Mouse (Mus musculus) urinary bladder, adult 18-20 months (tissue): Measurements from ENCODE around the gene Stx16.

Experiments used
- DNase-seq, 2 experiments: peaks; one replicate each; pipeline ENCODE4 v3.0.0; 2022; ENCODE audit warnings: low spot score in 2 of 2, mixed read lengths in 2 of 2

Gene Stx16

DNA sequence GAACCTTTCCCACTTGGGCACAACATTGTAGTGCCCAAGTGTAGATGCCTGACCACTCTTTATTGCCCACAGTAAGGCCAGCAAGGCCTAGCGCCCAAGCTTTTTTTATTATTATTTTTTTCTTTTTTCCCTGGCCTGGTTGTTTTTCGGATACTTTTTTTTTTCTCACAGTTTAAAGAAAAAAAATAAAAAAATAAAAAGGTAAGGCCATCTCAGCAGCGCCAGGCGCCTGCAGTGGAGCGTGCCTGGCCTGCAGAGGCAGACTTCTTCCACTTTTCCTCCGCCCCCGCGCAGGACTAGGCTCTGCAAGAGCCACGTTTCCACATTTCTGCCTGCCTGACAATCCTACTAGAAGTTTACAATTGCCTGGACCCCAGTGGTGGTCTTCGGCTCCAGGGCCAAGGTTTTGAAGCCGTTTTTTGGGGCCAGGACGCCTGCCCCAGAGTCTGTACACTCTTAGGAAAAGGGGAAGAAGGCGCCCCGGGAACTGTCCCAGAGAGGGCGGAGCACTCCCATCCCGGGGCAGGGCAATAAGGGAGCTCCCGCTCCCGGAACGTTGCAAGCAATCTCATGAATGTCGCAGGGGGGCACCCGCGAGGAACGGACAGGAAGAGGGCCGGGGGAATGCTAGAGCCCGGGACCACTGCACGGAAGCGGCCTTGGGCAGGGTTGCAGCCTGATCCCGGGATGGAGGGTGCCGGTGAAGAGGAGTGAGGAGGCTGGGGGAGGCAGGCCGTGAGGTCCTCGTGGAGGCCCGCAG lies at the start of gene Stx16:
Stx16 (plus strand) TSS at position 636 of the 760 bp plus-strand sequence.
- peak; percentile 92 to 98 for DNase-seq

DNA sequence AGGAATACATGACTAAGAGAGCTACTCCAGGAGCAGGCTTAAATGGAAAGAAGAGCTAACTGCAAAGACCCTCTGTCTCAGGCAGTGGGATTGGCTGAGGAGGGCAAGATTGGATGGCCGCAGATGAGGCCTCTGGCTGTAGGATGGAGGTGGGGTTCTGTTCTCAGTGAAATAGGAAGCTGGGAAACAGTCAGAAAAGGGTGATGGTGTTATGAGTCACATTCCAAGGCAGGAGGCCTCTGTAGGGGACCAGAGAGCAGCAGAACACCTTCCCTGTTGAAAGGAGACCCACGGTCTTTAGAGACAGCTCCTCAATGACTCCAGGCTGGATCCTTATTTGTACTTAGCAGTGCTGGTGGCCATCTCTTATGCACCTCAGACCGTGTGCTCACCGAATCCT lies 49.7 kb upstream of the Stx16 start:
- DNase-seq, result no peak

DNA sequence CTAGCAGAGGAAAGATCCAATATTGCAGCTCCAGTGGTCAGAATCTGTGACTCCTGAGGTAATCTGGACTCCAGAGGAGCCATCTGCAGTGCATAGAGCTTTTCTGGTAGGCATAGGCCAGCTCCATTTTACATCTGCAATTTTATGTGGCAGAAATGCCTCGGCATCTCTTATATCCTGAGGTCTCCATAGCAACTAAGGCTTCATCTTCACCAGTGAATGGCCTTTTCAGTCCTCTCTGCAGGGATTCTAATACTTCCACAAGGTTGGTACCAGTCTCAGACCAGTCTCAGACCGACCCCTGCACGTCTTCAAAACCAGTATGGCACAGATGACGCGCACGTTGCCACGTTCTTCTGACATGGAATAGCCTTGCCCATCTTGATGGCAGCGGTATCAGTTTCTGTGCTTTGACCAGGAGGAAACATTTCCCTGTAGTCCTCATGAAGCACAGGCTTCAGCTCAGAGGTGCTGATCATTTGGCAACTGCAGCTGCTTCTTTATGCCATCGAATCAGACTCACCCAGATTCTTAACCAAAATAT lies 42.8 kb upstream of the Stx16 start:
- DNase-seq, result no peak

DNA sequence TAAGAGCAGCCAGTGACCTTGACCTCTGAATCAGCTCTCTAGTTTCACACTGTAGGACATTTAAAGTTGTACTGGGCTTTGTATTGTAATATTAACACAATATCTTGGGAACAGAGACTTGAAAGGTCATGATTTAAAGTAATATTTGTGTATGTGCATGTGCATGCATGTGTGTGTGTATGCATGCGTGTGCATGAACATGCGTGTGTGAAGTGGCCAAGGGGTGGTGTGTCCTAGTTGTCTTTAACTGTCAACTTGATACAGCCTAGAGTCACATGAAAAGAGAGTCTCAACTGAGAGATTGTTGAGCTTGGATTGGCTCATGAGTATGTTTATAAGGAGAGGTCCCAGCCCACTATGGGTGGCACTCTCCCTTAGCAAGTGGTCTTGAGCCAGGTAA lies 28.5 kb upstream of the Stx16 start:
- no peak for DNase-seq

DNA sequence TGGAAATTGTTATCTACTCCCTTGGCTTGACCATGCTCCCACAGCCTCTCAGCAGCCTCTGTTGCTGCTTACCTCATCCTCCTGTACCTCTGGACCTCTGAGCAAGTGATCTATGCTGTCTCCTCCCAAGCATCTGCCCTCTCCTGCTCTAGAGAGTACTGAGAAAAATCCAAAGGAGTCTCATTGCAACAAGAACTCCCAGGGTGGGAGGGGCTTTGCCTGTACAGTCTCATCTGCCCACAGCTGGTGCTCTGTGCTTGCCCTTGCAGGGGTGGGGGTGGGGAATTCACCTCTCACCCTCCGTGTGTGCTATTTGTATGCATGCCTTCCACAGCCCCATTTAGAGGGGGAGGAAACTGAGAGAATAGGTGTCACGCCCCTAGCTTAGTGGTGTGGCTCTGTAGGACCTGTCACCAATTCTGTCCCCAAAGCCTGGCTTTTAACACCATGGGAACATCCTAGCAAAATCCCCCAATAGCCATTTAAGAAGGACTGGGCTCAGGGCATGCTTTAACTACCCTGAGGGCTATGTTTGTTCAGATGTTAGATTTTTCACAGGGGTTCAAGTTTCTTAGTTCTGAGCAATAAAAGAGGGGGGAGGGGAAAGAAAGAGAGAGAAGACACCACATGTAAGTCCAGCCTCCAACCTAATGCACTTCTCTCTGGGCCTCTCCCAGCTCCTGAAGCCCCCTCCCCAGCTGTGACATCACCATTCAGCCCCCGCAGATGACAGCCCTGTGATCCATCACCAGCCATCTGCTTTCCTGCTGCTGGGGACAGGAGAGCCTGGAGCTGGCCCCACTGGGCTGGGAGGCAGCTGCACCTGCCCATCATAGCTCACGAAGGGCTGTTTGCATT lies 26.4 kb upstream of the Stx16 start:
- no peak for DNase-seq

DNA sequence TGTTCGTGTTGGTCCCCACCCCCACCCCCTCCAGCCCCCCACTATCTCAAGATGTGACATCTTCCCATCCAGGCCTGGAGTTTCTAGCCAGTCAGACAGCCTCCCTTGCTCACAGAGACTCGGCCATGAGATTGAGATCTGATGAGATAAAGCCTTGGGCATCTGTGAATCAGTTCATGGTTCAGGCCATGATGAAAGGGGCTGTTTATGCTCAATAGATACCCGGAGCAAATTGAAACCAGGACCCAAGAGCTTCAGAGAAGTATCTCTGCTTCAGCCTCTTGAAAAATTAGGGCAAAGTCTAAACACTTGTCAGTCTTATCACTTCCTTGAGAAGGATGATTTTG lies 25.8 kb upstream of the Stx16 start:
- DNase-seq, result no peak

DNA sequence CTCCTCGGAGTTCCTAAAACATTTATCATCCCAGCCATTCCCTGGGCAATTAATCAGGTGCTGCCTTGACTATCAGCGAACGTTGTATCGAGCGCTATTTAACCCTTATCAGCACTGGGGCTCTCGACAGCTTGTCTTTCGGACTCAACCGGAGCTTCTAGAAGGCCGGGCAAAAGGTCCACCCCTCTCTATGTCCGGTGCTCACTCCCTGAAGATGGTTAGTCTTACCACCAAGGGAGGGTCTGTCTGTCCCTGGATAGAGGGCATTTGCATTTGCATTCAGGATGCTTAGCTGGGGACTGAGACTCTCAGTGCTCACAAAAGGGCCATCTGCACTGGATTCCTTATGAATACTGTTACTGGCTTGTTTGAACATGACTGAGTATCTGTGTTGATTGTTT lies 25.0 kb upstream of the Stx16 start:
- no peak for DNase-seq

DNA sequence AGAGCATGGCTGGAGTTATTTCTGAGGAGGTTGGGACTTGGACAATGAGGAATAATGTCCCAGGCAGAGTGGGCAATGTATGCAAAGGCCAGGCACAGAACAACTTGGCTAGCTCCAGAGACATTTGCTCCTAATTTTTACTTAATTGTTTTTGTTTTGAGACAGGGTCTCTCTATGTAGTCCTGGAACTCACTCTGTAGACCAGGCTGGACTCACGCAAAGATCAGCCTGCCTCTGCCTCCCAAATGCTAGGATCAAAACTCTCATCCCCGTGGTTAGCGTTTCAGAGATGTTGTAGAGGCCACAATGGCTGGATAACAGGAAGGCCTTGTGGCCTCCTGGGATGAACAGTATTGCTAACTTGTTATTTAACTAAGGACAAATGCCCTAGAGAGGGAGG lies 21.6 kb upstream of the Stx16 start:
- no peak for DNase-seq

DNA sequence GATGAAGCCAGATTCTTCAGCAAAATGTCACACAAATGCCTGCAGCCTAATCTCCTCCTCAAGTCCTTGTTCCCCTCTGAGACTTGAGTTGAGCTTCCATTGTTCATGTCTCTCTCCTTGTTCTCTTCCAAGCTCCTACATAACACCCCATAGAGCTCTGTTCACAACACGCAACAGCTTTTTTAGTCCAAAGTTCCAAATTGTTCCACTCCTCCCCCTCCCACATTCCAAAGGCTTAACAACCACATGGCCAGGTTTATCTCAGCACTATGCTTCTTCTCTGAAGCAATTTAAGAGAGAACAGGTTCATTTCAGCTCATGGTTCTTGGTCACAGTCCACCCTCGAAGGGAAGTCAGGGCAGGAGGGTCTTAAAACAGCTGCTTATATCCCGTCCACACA lies 18.4 kb upstream of the Stx16 start:
- no peak for DNase-seq

DNA sequence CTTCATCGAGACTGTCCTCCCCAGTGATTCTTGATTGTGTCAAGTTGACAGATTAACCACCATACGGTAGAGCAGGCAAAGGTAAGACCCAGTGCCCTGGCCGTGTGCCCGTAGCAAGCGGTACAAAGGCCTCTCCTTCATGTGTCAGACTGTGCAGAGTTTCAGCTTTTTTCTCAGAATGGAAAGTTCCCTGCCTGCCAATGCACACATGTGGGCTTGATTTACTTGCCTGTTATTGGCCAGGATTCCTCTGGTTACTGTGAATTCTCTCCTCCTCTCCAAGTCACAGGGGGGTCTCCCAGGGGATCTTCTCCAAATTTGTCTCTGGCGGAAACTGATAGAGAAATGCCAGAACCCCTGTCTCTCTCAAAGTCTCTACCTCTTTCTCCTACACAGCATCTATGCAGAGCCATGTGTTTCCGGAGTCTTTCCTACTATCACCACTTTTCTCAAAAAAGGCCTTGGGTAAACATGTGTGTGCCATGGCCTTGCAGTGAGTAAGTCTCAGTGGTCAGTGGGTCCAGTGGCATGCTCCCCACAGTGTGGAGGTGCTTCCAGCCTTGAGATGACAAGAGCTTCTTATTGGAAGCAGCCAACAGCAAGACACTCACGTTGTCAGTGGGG lies 17.7 kb upstream of the Stx16 start:
- no peak for DNase-seq

DNA sequence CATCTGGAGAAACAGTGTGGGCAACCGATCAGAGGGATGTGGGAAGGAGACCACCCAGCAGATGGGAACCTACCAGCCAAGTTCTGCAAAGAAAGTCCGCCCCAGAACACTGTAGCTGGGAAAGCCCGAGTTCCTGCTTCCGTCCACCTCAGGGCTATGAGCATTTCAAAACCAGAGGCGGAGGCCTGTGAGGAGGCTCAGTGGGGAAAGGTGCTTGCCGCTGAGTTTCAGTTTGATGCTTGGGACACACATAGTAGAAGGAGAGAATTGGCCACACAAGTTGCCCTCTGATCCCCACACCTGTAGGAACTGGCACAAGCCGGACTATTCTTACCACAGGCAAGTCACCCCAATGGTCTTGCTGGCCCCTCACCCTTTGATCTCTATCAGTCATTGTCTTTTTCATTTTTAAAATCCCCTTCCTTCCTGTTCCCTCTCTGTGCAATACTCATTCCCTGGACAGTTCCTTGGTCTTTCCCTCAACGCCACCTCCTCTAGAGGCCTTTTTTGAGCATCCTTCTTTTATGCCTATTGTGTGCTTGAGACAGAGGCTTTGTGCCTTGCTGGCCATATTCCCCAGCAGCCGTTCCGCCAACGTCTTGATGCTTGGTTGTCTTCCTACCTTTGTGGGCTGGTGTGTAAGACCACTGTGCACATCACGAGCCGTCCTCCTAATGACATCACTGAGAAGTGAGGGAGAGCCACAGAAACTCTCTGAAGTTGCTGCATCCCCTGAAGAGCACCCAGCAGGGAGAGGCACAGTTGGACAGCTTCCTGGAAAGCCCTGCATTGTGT lies 16.3 kb upstream of the Stx16 start:
- no peak for DNase-seq

DNA sequence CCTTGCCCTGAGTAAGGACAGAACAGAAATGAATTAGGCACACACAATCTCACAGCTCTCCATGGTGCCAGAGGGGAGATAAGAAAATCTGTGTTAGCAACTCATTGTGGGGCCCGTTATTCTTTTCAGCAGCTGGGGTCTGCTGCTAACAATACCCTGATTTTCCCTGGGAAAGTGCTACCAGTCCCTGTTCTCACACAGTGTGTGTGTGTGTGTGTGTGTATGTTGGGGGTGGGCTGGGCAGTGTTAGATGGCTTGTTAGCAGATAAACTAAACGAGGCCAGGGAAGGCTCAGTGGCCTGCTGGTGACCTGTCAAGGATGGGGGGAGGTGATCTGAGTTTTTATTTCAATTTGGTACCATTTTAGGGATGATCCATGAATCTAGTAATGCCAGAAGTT lies 14.9 kb upstream of the Stx16 start:
- DNase-seq, result no peak

DNA sequence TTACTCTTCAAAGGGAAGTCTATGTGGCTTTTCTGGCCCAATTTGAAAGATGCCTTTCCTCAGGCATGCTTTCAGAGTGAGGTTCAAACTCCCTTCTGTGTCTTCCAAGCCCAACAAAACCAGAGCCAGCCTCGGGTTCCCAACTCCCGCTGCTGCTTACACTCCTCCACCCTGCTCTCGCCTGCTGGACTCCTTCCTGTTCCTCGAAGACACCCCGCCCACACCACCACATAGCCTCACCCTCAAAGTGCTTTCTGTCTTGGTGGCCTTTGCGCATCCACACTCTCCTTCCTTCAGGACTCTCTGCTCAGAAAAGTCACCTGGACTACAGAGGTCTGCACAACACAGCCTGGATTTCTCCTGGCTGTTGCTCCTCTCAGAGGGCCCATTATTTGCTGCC lies 13.0 kb upstream of the Stx16 start:
- DNase-seq, result no peak

DNA sequence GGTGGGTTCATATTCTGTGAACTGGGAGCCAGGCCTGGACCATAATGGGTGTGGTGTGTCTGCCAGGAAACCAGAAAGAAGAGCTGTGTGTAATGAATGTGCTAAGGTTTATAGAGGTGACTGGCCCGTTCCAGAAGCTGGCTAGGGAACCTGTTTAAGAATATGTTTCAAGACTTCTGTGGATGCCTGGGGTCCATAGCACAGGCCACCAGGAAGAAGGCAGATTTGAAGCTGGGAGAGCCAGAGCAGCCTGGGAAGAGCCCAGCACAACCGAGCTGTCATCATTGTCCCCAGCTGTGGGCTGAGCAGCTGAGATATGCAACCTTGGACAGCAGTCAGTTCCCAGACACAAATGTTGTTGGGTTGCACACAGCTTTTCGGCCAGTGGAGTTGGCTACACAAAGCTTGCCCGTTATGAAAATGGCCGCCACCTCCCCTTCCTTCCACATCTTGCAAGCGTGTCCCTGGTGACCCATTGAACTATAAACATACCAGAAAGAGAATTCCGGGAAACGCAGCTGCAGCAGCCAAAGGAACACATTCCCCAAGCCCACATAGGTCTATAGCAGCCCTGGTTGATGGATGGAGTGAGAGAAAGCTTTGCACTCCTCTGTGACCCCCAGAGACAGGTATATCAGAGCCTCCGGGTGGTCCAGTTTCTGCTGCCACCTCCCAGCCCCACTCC lies 12.4 kb upstream of the Stx16 start:
- no peak for DNase-seq

DNA sequence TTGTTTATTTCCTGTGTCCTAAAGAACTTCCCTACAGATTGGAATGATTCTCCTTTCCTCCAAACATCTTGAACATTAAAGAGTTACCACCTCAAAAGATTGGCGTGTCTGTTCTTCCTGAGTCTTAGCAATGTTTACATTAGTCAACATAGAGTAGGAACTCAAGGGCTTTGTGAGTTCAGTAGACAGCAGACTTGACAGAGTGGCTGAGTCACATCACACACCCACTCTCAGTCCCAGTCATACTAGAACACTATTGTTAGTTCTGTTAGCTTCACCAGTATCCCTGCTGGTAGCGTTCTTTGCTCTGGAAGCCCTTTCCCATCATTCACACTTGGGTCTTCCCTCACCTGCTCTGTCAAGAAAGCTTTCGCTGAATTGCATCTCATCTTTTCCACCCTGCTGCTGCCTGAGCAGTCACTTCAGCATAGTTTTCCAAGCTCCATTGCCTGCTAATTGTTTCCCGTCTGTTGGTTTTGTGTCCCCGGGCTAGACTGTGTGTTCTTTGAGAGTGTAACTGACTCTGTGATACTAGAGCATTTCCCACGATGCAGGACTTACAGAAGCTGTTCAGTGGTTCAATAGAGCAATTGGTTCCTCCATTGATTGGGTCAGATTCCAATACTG lies 8.2 kb upstream of the Stx16 start:
- DNase-seq, result no peak

DNA sequence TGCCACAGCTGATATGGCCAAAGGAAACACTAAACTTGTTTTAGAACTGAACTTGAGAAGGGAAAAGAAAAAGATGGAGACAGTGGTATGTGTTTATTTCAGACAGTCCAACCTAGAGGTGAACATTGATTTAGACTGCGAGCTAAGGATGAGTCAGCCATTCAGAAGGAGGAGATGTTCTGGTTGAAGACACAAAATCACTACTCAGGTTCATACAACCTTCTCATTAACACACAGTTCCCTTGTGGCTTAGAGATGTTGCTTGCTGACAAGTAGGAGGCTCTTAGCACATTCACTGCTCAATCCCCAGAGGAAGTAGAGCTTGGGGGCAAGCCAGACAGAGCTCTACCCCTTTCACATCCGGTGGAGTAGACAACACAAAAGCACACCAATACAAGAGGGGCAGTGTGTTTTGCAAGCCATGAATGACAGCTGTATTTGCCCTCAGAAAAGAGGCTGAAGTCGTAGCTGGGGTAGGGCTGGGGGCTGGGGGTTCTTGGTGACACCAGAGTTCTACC lies 6.5 kb upstream of the Stx16 start:
- DNase-seq, result no peak

DNA sequence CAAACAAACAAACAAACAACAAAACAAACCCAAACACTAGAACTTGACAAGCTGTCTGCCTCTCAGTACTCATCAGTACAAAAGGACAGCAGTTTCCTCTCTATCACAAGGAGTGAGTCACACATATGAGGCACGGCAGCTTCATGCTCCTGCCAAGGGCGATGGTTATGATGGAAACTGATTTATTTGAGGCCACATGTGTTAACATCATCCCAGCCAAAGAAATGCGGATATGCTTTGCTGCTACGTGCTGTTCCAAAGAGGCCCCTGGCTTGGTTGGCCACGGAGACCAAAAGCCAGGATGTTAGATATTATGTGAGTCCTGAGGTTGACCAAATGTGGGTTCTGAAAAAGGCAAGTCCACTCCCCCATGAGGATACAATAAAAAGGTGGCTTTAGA lies 4.7 kb upstream of the Stx16 start:
- DNase-seq, result no peak

DNA sequence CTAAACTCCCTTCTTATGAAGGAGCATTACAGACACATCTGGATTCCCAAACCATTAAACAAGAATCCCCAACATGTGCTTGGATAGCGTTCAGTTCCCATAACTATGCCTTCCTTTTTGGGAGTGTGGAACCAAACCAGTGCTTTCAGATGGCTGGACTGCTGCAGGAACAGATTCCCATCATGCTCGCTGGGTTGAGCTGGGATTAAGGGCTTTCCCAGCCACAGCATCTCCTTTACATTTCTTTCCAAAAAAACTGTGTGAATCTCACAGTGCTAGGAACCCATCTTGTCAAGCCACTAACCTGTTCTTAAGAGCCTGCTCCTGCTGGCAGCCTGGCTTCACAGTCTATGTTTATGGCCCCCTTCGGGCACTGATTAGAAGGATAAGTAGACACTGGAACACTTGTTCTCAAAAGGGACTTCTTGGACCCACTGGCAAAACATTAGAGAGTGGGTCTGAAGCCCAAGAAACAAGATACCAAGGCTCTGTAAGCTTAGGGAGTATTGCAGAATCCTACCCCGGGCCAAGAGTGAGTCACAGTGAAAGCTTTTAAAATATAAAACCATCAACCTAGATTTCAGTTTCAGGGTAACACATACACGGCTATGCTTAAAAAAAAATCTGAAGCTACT lies 2.8 kb upstream of the Stx16 start:
- peak in 1 of 2 experiments; percentile 33 for DNase-seq

DNA sequence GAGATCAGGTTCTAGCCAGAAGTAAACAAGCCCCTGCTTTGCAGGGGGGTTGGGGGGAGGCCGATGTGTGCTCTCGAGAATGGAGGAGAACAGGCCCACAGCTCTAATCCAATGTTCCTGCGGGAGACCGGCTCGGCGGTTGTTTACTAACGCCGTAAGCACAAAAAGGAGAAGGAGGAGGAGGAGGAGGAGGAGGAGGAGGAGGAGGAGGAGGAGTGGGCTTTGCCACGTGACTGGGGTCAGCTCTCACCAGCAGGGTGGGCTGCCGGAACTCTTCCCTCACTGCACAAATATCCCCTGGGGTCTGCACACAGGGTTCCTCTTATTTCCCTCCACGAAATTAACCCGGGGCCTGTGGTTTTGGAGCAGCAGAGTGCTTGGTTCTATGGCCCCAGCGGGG lies 1.5 kb upstream of the Stx16 start:
- DNase-seq, result no peak

DNA sequence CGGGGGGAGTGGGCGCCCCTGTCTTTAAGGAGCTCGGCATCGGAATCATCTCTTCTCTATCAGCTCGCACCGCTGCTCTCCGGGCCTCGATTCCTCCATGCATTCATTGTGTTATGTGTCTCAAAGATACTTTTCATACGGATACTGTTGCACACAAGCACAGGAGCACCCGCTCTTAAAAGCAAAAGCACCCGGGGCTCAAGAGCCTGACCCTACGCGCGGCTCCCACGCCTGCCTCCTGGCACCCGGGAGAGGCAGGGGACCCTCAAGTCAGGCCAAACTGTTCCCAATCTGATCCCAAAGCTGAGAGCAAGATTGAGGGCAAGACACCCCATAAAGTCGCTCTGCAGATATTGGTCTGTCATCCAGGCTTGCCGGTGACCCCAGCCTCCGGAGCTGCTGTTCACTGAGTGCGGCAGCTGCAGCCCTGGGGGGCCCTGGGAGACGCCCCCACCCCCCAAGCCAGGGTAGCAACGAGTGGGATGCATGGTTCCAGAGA lies 987 bp upstream of the Stx16 start:
- peak in 1 of 2 experiments; percentile 14 for DNase-seq
